Comparison of ENCODE assay signal across 22 mouse cellular contexts in genomic region chr5:124622890-124623289, GRCm38 (mm10). TPM values are rescaled to one million over a fixed set of nuclear protein-coding genes. Genes with fewer than 3 reads are reported as not detected.
DNase-seq lines count a peak whose midpoint lies in the region.
"Had no signal": no experiment of that assay in that cellular context is flagged by ENCODE, and none has a peak within 500 bp of the region (broad histone marks: within the 10 kb centered on the region; RNA-seq: fewer than 3 reads in every experiment).

No protein-coding gene starts in this region.

- H3K27ac ChIP-seq in macrophage, result 0 out of 2 replicates have a peak overlapping the region, but pooled peaks have one; percentile 10
- H3K27ac ChIP-seq: forebrain, embryonic 13.5 days; hindbrain, embryonic 14.5 days; intestine, embryonic 15.5 days; midbrain, embryonic 15.5 days had no signal

- WGBS in macrophage (ENCODE audit: missing documents), result 68% methylated on average over 15 of the region's 15 CpGs

- no peak overlapping the region for H3K4me3 ChIP-seq in macrophage (ENCODE audit: inconsistent target)
- H3K4me3 ChIP-seq: forebrain, embryonic 13.5 days; intestine, embryonic 15.5 days; midbrain, embryonic 15.5 days; myocyte had no signal

- H3K36me3 ChIP-seq in macrophage (ENCODE audit: inconsistent target), result no peaks in the 10 kb centered on the region
- H3K36me3 ChIP-seq: intestine, embryonic 15.5 days had no signal

- no peaks in the 10 kb centered on the region for H3K79me2 ChIP-seq in macrophage (ENCODE audit: inconsistent target)

- DNase-seq in layer of hippocampus, adult 9-11 months, result peak; percentile 63
- DNase-seq in layer of hippocampus, postnatal 14 days (ENCODE audit: low spot score in 2 of 2), result no peak
- peak; percentile 35 to 36 for DNase-seq in adrenal gland, adult 18-20 months (ENCODE audit: low spot score in 2 of 2)
- peak; percentile 86 for DNase-seq in adrenal gland, postnatal 14 days
- DNase-seq in urinary bladder, postnatal 36 days (ENCODE audit: low spot score in 2 of 2), result no peak
- no peak for DNase-seq in right cerebral cortex, postnatal 14 days
- DNase-seq: cerebellum, adult 18-20 months; cerebellum, postnatal 25 days; gastrocnemius, postnatal 14 days; heart, postnatal 10 days; kidney, adult 9 months; kidney, postnatal 25 days; lung, adult 18-20 months; lung, postnatal 4 days; spleen, adult 18-20 months; thymus, postnatal 36 days had no signal

RNA-seq across cellular contexts. Expression of gene Atp6v0a2, which starts 5.5 kb away (rescaled TPM):
- total RNA-seq in layer of hippocampus, postnatal 14 days (2021), result 10 to 100 TPM; 59.3 to 59.9 TPM
- total RNA-seq in adrenal gland, adult 18-20 months (2021), result 10 to 100 TPM; 77.5 to 90.9 TPM
- 55.2 and 60.1 TPM in 2 replicates for total RNA-seq in adrenal gland, postnatal 14 days (2021)
- total RNA-seq in macrophage (2018; cell fraction: chromatin; rRNA removed), result 100 to 1,000 TPM in 2 of 26 experiments, 10 to 100 TPM in 24; 10.8 to 117 (median 54.0) TPM
- 10 to 100 TPM; 15.7 to 38.7 (median 22.8) TPM for total RNA-seq in macrophage (2018; cell fraction: cytosol; rRNA removed)
- 10 to 100 TPM; 12.2 to 70.7 (median 41.3) TPM for total RNA-seq in macrophage (2018; cell fraction: nucleus; rRNA removed)
- 14.2 to 23.3 TPM (median 18.9 TPM) in 3 replicates for polyA plus RNA-seq in macrophage (2018)

RNA-seq across cellular contexts. Expression of gene Gtf2h3, which starts 44.0 kb away (rescaled TPM):
- total RNA-seq in layer of hippocampus, postnatal 14 days (2021), result 10 to 100 TPM; 28.5 to 33.2 TPM
- total RNA-seq in adrenal gland, adult 18-20 months (2021), result 10 to 100 TPM; 32.2 to 36.2 TPM
- total RNA-seq in adrenal gland, postnatal 14 days (2021), result 35.6 and 35.7 TPM in 2 replicates
- total RNA-seq in macrophage (2018; cell fraction: chromatin; rRNA removed), result 10 to 100 TPM in 20 of 26 experiments, 1 to 10 TPM in 6; 6.0 to 40.9 (median 21.0) TPM
- total RNA-seq in macrophage (2018; cell fraction: cytosol; rRNA removed), result 10 to 100 TPM in 7 of 26 experiments, 1 to 10 TPM in 19; 3.6 to 12.6 (median 8.8) TPM
- 10 to 100 TPM in 11 of 26 experiments, 1 to 10 TPM in 15; 2.8 to 21.6 (median 9.8) TPM for total RNA-seq in macrophage (2018; cell fraction: nucleus; rRNA removed)
- polyA plus RNA-seq in macrophage (2018), result 5.6 to 14.5 TPM (median 10.6 TPM) in 3 replicates

RNA-seq across cellular contexts. Expression of gene Eif2b1, which starts 44.0 kb away (rescaled TPM):
- 10 to 100 TPM; 43.0 to 43.4 TPM for total RNA-seq in layer of hippocampus, postnatal 14 days (2021)
- 10 to 100 TPM; 40.0 to 45.5 TPM for total RNA-seq in adrenal gland, adult 18-20 months (2021)
- total RNA-seq in adrenal gland, postnatal 14 days (2021), result 42.9 and 51.2 TPM in 2 replicates
- total RNA-seq in macrophage (2018; cell fraction: chromatin; rRNA removed), result 10 to 100 TPM in 11 of 26 experiments, 1 to 10 TPM in 15; 1.1 to 26.9 (median 8.7) TPM
- total RNA-seq in macrophage (2018; cell fraction: cytosol; rRNA removed), result 10 to 100 TPM in 25 of 26 experiments, 1 to 10 TPM in 1; 9.6 to 25.0 (median 17.9) TPM
- total RNA-seq in macrophage (2018; cell fraction: nucleus; rRNA removed), result 10 to 100 TPM in 8 of 26 experiments, 1 to 10 TPM in 18; 3.3 to 18.3 (median 6.3) TPM
- polyA plus RNA-seq in macrophage (2018), result 16.2 to 38.1 TPM (median 19.2 TPM) in 3 replicates

Comparison
In these comparisons a context has a peak if more than half of its experiments do, and no peak if none do; other contexts are left out.
1. DNase-seq: peak in layer of hippocampus, adult 9-11 months (single experiment), adrenal gland, adult 18-20 months (2 of 2) and adrenal gland, postnatal 14 days (single experiment); none in layer of hippocampus, postnatal 14 days (0 of 2), urinary bladder, postnatal 36 days (0 of 2) and right cerebral cortex, postnatal 14 days (single experiment).